Mouse (Mus musculus): ENCODE measurements at regions not wholly inside any gene's neighbourhood (a gene's known extent, or its start where the extent isn't known, plus 50 kb on each side); places are given as distances from the start of the nearest gene placed in this dataset.
A peak's percentile ranks its signal among the peaks of the same experiment; 100 is the strongest.

GRCm38 (mm10) chr3:80284656-80285055, 400.3 kb downstream of the Fam198b start:
- DNase-seq: no peak

DNA sequence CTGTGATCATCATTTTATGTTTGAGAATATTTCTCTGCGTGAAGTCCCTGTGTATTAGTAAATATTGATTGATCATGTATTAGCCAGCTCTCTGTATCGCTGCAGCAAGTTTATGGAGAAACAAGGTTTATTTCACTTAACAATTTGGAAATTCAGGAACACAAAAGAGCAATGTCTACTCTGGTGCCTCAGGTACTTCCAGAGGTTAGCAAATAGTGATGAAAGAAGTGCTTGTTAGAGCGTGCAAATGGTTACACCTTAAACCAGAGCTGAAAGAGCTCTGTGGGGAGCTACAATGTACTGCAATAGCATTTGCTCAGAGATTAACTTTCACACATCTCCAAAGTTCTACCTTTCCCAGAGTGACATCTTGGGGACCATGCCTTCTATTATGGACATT, 400.9 kb downstream of the Fam198b start:
- DNase-seq: no peak

GRCm38 (mm10) chr3:80293485-80293884, 409.2 kb downstream of the Fam198b start:
- no peak for DNase-seq

- DNase-seq: no peak
Observed at GRCm38 (mm10) chr3:80307632-80308031, 423.3 kb downstream of the Fam198b start.

GRCm38 (mm10) chr3:80309931-80310330, 425.6 kb downstream of the Fam198b start:
- DNase-seq: no peak

DNA sequence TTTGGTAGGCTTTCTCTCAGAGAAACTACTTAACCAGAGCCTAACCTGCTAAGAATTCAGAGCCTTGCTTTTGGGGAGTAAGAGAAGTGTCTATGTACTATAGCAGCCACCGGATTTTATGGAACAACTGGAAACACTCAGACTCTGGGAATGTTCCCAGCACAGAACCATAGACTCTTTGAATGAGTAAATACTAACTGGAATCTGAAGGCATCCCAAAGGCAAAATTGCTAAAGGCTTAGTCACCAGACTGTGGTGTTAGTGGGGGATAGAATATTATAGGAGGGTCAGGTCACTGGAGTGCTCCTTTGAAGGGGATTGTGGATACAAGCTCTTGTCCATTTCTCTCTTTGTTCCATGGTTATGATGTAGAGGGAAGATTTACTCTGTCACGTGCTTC, 427.4 kb downstream of the Fam198b start:
- DNase-seq: no peak

DNA sequence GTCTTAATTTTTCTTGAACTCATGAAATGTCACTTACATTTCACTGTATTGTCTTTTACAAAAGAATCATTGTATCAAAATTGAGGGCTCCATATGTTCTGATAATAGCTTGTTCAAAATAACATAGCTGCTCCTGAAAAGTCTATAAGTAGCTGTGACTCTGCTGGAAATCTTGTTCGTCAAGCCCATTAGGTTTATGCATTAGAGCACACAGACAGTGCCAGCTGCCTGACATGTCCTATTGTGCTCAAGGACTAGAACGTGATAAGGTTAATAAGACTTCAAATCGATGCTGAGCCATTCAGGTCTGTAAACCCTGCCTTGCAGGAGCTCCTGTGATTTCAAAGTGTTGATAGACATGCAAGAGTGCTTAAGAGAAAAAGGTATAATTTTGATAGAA, 438.0 kb downstream of the Fam198b start:
- DNase-seq: no peak

DNA sequence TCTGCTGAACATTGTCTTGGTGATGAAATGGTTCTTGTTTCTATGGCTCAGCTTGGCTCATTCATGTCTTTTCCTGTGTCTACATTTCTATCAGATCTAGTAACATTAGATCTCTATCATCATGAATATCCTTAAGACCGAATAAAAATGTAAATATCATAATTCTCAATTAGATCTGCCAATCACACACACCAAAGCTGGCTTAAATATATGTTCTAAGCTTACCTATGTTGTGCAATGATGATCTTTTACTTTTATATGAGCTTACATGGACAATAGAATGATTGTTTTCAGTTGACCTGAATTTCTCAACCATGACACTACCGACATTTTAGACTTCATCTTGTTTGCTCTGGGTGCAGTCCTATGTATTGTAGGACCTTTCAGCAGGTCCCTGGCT, 440.4 kb downstream of the Fam198b start:
- DNase-seq: no peak

DNA sequence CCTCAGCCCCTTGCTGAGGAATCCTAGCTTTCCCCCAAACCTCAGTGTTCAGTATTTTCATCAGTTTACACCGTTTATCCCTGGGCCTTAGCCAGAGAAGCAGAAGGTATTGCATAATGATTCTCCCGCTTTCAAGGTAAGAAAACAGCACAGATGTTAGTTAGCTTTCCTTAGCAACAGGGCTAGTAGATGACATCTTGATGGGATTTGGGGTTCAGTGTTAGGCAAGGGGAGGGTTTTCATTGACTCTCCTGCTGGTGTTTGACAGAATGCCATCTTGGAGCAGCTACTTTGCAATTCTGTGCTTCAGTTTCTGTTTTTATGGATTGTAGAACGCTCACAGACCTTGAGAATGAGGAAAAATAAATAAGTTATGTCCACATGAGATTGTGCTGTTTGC, 447.4 kb downstream of the Fam198b start:
- no peak for DNase-seq

DNA sequence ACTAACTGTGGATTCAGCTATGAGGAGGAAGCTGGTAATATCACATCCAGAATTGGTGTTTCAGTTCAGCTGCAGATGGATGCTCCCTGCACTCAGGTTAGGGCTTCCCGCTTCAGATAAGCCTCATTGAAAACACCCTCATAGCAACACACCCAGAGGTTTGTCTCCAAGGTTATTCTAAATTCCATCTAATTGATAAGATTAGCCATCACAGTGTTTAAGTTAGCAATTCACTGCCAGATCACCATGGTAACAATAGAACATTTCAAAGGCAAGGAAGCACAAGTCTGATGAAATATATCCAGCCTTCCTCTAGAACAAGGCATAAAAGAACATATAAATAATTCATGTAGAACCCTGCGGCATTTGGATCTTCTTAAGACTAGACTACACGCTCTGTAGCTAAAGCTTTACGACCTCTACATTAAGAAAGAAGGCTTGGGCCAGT, 450.1 kb downstream of the Fam198b start:
- peak; percentile 7 for DNase-seq

GRCm38 (mm10) chr3:80336123-80336674, 451.9 kb downstream of the Fam198b start:
- no peak for DNase-seq

DNA sequence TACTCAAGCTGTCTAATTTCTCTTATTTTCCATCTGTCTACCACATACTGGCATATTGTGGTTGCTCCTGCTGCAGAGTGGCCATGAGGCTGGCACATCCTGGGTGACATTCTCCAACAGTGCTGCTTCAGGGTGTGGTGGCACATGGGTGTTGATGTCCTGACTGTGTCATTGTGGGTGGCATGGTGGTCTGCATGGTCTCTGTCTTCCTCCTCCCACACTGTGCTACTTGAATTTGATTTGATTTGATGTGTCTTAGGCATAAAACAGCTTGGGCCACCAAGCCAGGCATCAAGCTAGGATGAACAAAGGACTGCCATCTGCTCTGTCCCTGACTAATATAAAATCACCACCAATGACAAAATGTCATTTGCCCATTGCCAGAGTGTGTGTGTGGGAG, 434.7 kb downstream of the Gria2 start:
- DNase-seq: no peak

- DNase-seq: no peak
Observed at GRCm38 (mm10) chr3:80369214-80369941, 433.3 kb downstream of the Gria2 start.

DNA sequence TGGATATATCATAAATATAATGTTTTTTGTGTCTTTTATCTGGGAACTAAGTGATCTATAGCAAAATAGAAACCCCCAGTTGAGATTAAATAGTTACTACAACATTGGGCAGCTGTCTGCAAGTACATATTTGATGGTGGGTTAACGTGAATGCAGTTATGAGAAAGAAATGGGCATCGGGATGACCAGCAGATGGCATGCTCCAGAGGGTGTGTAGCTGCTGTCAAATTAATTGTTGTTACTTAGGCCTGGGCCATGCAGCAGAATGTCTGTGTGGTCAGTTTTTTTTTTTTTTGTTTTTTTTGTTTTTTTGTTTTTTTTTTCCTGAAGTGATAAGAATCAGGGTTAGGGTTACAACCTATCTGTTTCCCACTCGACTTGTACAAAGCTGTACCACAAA, 430.2 kb downstream of the Gria2 start:
- peak; percentile 3 for DNase-seq

DNA sequence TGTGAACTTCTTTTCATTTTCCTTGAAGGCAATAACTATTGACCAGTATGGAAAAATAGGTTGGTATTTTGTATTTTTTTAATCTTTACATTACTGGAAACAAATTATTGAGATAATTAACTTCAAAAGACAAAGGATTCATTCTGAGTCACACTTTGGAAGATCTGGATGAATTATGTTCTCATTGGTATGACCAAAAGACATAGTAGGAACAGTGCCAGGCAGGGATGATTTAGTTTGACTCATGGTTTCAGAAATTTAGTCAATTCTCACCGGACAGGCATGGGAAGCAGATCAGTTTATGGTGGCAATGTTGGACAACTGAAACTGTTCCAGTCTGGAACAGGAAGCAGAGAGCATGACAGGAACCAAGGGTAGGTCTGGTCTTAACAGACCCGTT, 416.6 kb downstream of the Gria2 start:
- no peak for DNase-seq

- DNase-seq: no peak
Observed at GRCm38 (mm10) chr3:80396240-80396639, 406.4 kb downstream of the Gria2 start.

- no peak for DNase-seq
Observed at GRCm38 (mm10) chr3:80420453-80420852, 382.2 kb downstream of the Gria2 start.

DNA sequence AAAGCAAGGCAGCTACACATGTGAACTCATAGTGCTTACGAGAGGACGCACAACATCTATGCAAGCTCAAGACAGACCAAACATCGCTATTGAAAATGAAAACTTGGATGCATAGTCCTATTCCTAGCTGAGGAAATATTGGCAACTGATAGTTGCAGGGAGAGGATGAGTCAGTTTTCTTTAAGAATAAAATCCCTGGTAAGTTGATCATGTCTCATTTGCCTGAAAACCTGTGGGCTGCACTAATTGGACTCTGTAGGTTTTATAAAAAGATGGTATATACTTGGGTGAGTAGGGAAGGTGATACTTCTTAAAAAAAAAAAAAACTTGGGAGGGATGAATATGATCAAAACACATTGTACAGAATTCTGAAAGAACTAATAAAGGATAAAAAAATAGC, 381.2 kb downstream of the Gria2 start:
- DNase-seq: no peak

DNA sequence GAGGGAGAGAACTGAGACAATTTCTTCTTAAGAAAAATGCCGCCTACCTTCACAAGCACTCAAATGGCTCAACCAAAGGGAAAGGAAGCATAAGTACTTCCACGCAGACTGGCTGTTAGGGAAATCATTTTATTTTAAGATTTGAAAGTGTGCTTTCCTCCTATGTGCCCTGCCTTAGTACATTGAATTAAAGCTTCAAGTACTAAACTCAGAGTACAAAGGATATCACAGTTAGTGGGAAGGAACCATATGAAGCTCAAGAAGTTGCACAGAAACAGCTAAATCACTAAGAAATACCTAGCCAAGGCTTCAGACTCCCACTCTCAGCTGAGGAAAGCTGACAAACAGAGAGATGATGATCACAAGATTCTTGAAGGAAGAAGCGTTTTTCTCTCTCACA, 380.5 kb downstream of the Gria2 start:
- DNase-seq: no peak

DNA sequence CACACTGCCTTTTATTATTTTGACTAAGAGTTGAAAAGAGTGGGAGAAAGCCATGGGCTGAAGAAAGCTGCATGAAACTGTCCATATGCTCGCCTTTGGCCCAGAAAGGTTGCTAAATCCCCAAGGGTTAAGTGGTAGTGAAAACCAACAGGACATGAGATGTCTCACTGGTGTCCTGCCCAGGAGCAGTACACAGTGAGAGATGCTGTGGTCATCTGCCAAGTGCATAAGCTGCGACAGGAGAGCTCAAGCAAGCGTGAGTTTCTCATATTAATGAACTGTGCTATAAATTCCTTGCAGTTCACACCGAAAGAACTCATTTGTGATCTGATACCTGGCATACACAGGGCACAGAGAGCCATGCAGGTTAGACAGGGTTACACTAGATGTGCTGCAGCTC, 380.0 kb downstream of the Gria2 start:
- DNase-seq: no peak

All from embryo, embryonic 11 days (tissue).